25 mouse cellular contexts compared by ENCODE assay signal in genomic region chr3:65912217-65912616, GRCm38 (mm10). TPM values are rescaled to one million over a fixed set of nuclear protein-coding genes. Genes with fewer than 3 reads are reported as not detected.
DNase-seq lines count a peak whose midpoint lies in the region; ATAC-seq lines count a peak whose summit lies in the region.
"Had no signal": no experiment of that assay in that cellular context is flagged by ENCODE, and none has a peak within 500 bp of the region (broad histone marks: within the 10 kb centered on the region; RNA-seq: fewer than 3 reads in every experiment).

No protein-coding gene starts in this region.

- no peaks in the 10 kb centered on the region for H3K9me3 ChIP-seq in limb, embryonic 15.5 days
- H3K9me3 ChIP-seq: forebrain, embryonic 13.5 days; heart, embryonic 10.5 days; heart, embryonic 15.5 days; kidney, embryonic 15.5 days; limb, embryonic 13.5 days had no signal

- peak; percentile 25 to 33 for DNase-seq in frontal cortex, postnatal 36 days (ENCODE audit: low spot score in 2 of 2)
- no peak for DNase-seq in frontal cortex, postnatal 25 days (ENCODE audit: low spot score in 2 of 2)
- peak; percentile 24 for DNase-seq in right cerebral cortex, adult 18-20 months
- DNase-seq in right cerebral cortex, postnatal 36 days (ENCODE audit: low spot score in 2 of 2) = no peak
- DNase-seq in layer of hippocampus, adult 18-20 months (ENCODE audit: low spot score in 2 of 2) = peak; percentile 61 to 73
- DNase-seq in embryo, embryonic 10 days (ENCODE audit: low spot score) = no peak
- DNase-seq in spleen, postnatal 4 days (ENCODE audit: low spot score in 2 of 2) = no peak
- DNase-seq: adrenal gland, postnatal 14 days; cerebellum, adult 11-12 months; cerebellum, adult 9-11 months; gastrocnemius, postnatal 10 days; kidney, adult 18-20 months; liver, postnatal 0 days; lung, postnatal 36 days; midbrain, embryonic 14.5 days; thymus, postnatal 14 days had no signal

- H3K4me2 ChIP-seq in limb, embryonic 15.5 days = no peak overlapping the region
- H3K4me2 ChIP-seq: forebrain, embryonic 13.5 days; heart, embryonic 15.5 days; kidney, embryonic 15.5 days; limb, embryonic 13.5 days; liver, embryonic 12.5 days had no signal

- no peak for ATAC-seq in limb, embryonic 15.5 days (ENCODE audit: insufficient number of reproducible peaks, low FRiP score, low TSS enrichment, low read depth)
- ATAC-seq: forebrain, embryonic 13.5 days; hindbrain, embryonic 16.5 days; liver, embryonic 12.5 days; liver, postnatal 0 days had no signal

- H3K27me3 ChIP-seq in limb, embryonic 15.5 days = no peaks in the 10 kb centered on the region
- H3K27me3 ChIP-seq: forebrain, embryonic 13.5 days; heart, embryonic 15.5 days; kidney, embryonic 15.5 days; limb, embryonic 13.5 days; liver, embryonic 12.5 days had no signal

- H3K4me1 ChIP-seq in limb, embryonic 15.5 days = no peaks in the 10 kb centered on the region
- H3K4me1 ChIP-seq: forebrain, embryonic 13.5 days; kidney, embryonic 15.5 days; liver, embryonic 12.5 days; megakaryocyte, embryonic 14.5 days had no signal

- no peak overlapping the region for H3K9ac ChIP-seq in limb, embryonic 15.5 days
- H3K9ac ChIP-seq: forebrain, embryonic 13.5 days; heart, embryonic 15.5 days; kidney, embryonic 15.5 days; limb, embryonic 13.5 days; liver, embryonic 12.5 days; liver, postnatal 0 days had no signal

- 71% methylated on average over 11 of the region's 11 CpGs for WGBS in limb, embryonic 15.5 days

- H3K27ac ChIP-seq in limb, embryonic 15.5 days = peak overlapping the region; percentile 6; the same call in 1 of the 2 replicates
- H3K27ac ChIP-seq: forebrain, embryonic 13.5 days; heart, embryonic 10.5 days; heart, embryonic 15.5 days; kidney, embryonic 15.5 days; limb, embryonic 13.5 days; liver, embryonic 12.5 days had no signal

- no peak overlapping the region for H3K4me3 ChIP-seq in limb, embryonic 15.5 days
- H3K4me3 ChIP-seq: forebrain, embryonic 13.5 days; heart, embryonic 10.5 days; heart, embryonic 15.5 days; kidney, embryonic 15.5 days; limb, embryonic 13.5 days; liver, embryonic 12.5 days; megakaryocyte, embryonic 14.5 days had no signal

- H3K36me3 ChIP-seq in limb, embryonic 15.5 days = no peaks in the 10 kb centered on the region
- H3K36me3 ChIP-seq: heart, embryonic 10.5 days; heart, embryonic 15.5 days; kidney, embryonic 15.5 days; limb, embryonic 13.5 days; liver, embryonic 12.5 days had no signal

RNA-seq across cellular contexts. Expression of gene Ccnl1, which starts 45.8 kb away (rescaled TPM):
- 10 to 100 TPM; 52.5 to 57.8 TPM for total RNA-seq in layer of hippocampus, adult 18-20 months (2021)
- polyA plus RNA-seq in limb, embryonic 15.5 days (2015; fragmentation: Nextera tagmentation; extraction: Ambion mirVana) = 101 and 110 TPM in 2 replicates

Comparison
In these comparisons a context has a peak if more than half of its experiments do, and no peak if none do; other contexts are left out.
1. DNase-seq: peak in frontal cortex, postnatal 36 days (2 of 2), right cerebral cortex, adult 18-20 months (single experiment) and layer of hippocampus, adult 18-20 months (2 of 2); none in frontal cortex, postnatal 25 days (0 of 2), right cerebral cortex, postnatal 36 days (0 of 2), embryo, embryonic 10 days (single experiment) and spleen, postnatal 4 days (0 of 2).